In the genomic region with DNA sequence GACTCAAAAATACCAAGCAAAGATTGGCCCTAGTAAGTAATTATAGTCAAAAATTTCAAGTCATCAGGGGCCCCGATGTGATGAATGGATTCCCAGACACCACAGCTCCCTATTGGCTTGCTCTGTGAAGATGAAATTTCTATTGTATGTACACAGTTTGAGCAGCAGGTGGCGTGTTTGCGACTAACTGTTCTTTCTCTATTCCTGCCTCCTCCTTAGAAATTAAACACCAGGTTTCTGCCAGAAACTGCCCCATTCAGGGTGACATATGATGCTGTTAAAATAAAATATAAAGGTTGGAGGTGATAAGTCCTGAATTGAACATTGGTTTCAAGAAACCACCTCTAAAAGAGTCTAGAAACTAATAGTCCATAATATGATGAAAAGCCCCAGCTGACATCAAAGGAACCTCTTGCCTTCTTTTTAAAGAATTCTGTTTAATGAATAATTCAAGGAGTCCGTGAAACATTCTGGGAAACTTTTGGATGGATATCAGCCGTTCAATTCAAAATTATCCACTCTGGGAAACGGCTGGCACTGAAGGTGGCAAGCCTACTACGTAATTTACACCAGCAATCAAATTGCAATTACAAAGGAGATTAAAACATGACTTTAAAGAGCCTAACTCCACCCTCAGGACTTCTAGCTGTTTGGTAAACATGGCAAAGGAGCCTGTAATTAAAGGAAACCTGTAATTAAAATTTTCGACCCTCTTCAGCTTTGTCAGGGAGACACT, we compare ENCODE assay signal across 9 mouse cellular contexts.
DNase-seq lines count a peak whose midpoint lies in the region; ATAC-seq lines count a peak whose summit lies in the region.
"Had no signal": no experiment of that assay in that cellular context is flagged by ENCODE, and none has a peak within 500 bp of the region (broad histone marks: within the 10 kb centered on the region; RNA-seq: fewer than 3 reads in every experiment).

No protein-coding gene starts in this region.

- ATAC-seq in cerebellum, adult (ENCODE audit: insufficient number of reproducible peaks, low FRiP score, low TSS enrichment): no peak
- ATAC-seq in hindbrain, embryonic 13.5 days (ENCODE audit: low FRiP score): peak; percentile 28; the same call in 1 of the 2 replicates

- no peak overlapping the region for H3K4me3 ChIP-seq in hindbrain, embryonic 13.5 days
- H3K4me3 ChIP-seq in midbrain, embryonic 10.5 days: no peak overlapping the region
- H3K4me3 ChIP-seq: embryonic facial prominence, embryonic 15.5 days had no signal

- 20% methylated on average over 8 of the region's 8 CpGs for WGBS in hindbrain, embryonic 13.5 days
- 35% methylated on average over 8 of the region's 8 CpGs for WGBS in midbrain, embryonic 10.5 days

- H3K9me3 ChIP-seq in hindbrain, embryonic 13.5 days: no peaks in the 10 kb centered on the region
- H3K9me3 ChIP-seq in midbrain, embryonic 10.5 days (replicated peaks): no peaks in the 10 kb centered on the region
- H3K9me3 ChIP-seq: embryonic facial prominence, embryonic 15.5 days had no signal

- H3K4me2 ChIP-seq in hindbrain, embryonic 13.5 days: no peak overlapping the region
- H3K4me2 ChIP-seq: embryonic facial prominence, embryonic 15.5 days had no signal

- no peak overlapping the region for H3K27ac ChIP-seq in hindbrain, embryonic 13.5 days
- no peak overlapping the region for H3K27ac ChIP-seq in midbrain, embryonic 10.5 days (replicated peaks)
- H3K27ac ChIP-seq: embryonic facial prominence, embryonic 15.5 days had no signal

- no peaks in the 10 kb centered on the region for H3K36me3 ChIP-seq in hindbrain, embryonic 13.5 days
- H3K36me3 ChIP-seq in midbrain, embryonic 10.5 days: no peaks in the 10 kb centered on the region
- H3K36me3 ChIP-seq: embryonic facial prominence, embryonic 15.5 days had no signal

- no peak overlapping the region for H3K9ac ChIP-seq in hindbrain, embryonic 13.5 days
- H3K9ac ChIP-seq: embryonic facial prominence, embryonic 15.5 days had no signal

- no peaks in the 10 kb centered on the region for H3K27me3 ChIP-seq in hindbrain, embryonic 13.5 days
- H3K27me3 ChIP-seq in midbrain, embryonic 10.5 days (ENCODE audit: low read depth, poor library complexity, severe bottlenecking): no peaks in the 10 kb centered on the region
- H3K27me3 ChIP-seq: embryonic facial prominence, embryonic 15.5 days had no signal

- peak; percentile 61 to 64 for DNase-seq in cerebellum, postnatal 10 days
- DNase-seq in ZHBTc4 (ENCODE audit: low read depth, low spot score): peak; percentile 48
- DNase-seq in midbrain, embryonic 10.5 days (ENCODE audit: low spot score): peak; percentile 38
- DNase-seq in testis, postnatal 14 days (ENCODE audit: low spot score): peak; percentile 4
- DNase-seq in spleen, adult 12 weeks (ENCODE audit: low spot score): no peak
- no peak for DNase-seq in lung, postnatal 36 days

- no peaks in the 10 kb centered on the region for H3K4me1 ChIP-seq in hindbrain, embryonic 13.5 days (replicated peaks)
- H3K4me1 ChIP-seq in midbrain, embryonic 10.5 days: peaks cover 10% of the 10 kb centered on the region
- H3K4me1 ChIP-seq: embryonic facial prominence, embryonic 15.5 days had no signal

Comparison
In these comparisons a context has a peak if more than half of its experiments do, and no peak if none do; other contexts are left out.
1. DNase-seq: peak in cerebellum, postnatal 10 days (2 of 2), ZHBTc4 (single experiment), midbrain, embryonic 10.5 days (single experiment) and testis, postnatal 14 days (single experiment); none in spleen, adult 12 weeks (single experiment) and lung, postnatal 36 days (single experiment).